Mouse (Mus musculus) cerebellum, adult 11-12 months (tissue): ENCODE results near the gene Gm21969.

Experiments
- DNase-seq: peaks from one replicate; pipeline ENCODE4 v3.0.0; 2022

Gene Gm21969

GRCm38 (mm10) chr4:139587370-139587769, 15.6 kb upstream of the Gm21969 start:
- peak; percentile 75 for DNase-seq

GRCm38 (mm10) chr4:139587773-139588172, 15.2 kb upstream of the Gm21969 start:
- DNase-seq: no peak

GRCm38 (mm10) chr4:139589351-139590027, 13.5 kb upstream of the Gm21969 start:
- no peak for DNase-seq

- DNase-seq: peak; percentile 95
Observed at GRCm38 (mm10) chr4:139590446-139590845, 12.5 kb upstream of the Gm21969 start.

GRCm38 (mm10) chr4:139592895-139593294, 10.1 kb upstream of the Gm21969 start:
- no peak for DNase-seq

GRCm38 (mm10) chr4:139593383-139593782, 9.6 kb upstream of the Gm21969 start:
- DNase-seq: no peak

GRCm38 (mm10) chr4:139594062-139594461, 8.9 kb upstream of the Gm21969 start:
- no peak for DNase-seq

- DNase-seq: no peak
Observed at GRCm38 (mm10) chr4:139596715-139597114, 6.3 kb upstream of the Gm21969 start.

- no peak for DNase-seq
Observed at GRCm38 (mm10) chr4:139597286-139598284, 5.4 kb upstream of the Gm21969 start.

- DNase-seq: no peak
Observed at GRCm38 (mm10) chr4:139598356-139598755, 4.6 kb upstream of the Gm21969 start.

GRCm38 (mm10) chr4:139598950-139599518, 4.0 kb upstream of the Gm21969 start:
- DNase-seq: no peak

GRCm38 (mm10) chr4:139601519-139602356, 1.2 kb upstream of the Gm21969 start:
- DNase-seq: peak; percentile 35

- DNase-seq: no peak
Observed at GRCm38 (mm10) chr4:139605216-139605615, 2.2 kb downstream of the Gm21969 start.

GRCm38 (mm10) chr4:139606732-139607131, 3.7 kb downstream of the Gm21969 start:
- DNase-seq: no peak

- DNase-seq: no peak
Observed at GRCm38 (mm10) chr4:139608975-139609374, 6.0 kb downstream of the Gm21969 start.

- peak; percentile 36 for DNase-seq
Observed at GRCm38 (mm10) chr4:139610954-139611353, 8.0 kb downstream of the Gm21969 start.

- peak; percentile 71 for DNase-seq
Observed at GRCm38 (mm10) chr4:139611542-139611953, 8.6 kb downstream of the Gm21969 start.

- DNase-seq: no peak
Observed at GRCm38 (mm10) chr4:139614524-139615260, 11.7 kb downstream of the Gm21969 start.

GRCm38 (mm10) chr4:139616276-139617000, 13.5 kb downstream of the Gm21969 start:
- no peak for DNase-seq

- DNase-seq: no peak
Observed at GRCm38 (mm10) chr4:139617001-139617364, 14.0 kb downstream of the Gm21969 start.

- DNase-seq: no peak
Observed at GRCm38 (mm10) chr4:139619765-139620164, 16.8 kb downstream of the Gm21969 start.
